Mouse (Mus musculus): ENCODE data around the gene Mtor. TPM values are rescaled to one million over a fixed set of nuclear protein-coding genes. Genes with fewer than 3 reads are reported as not detected.

Gene Mtor
- polyA plus RNA-seq, 1 experiment = 30.7 TPM

GRCm38 (mm10) chr4:148426950-148427850 is 21.2 kb upstream of the Mtor start:
- Histone ChIP-seq H3K27ac (ENCODE audit: insufficient read depth, low read length) (no peak overlapping the region), H3K4me1 (ENCODE audit: control insufficient read depth, insufficient read depth, low read length) (no peaks in the 10 kb centered on the region; the same call in 1 of the 2 replicates), H3K4me3 (ENCODE audit: insufficient read depth, low read length) (no peak overlapping the region)
- TF ChIP-seq CTCF (IDR thresholded peaks at IDR 0.05; ENCODE audit: extremely low read depth, insufficient read depth, low read length) (no peak), POLR2A (IDR thresholded peaks at IDR 0.05; ENCODE audit: extremely low read depth, insufficient read depth, low read length) (no peak)

- Histone ChIP-seq H3K4me1 (ENCODE audit: control insufficient read depth, insufficient read depth, low read length) (no peaks in the 10 kb centered on the region; the same call in 1 of the 2 replicates), H3K4me3 (ENCODE audit: insufficient read depth, low read length) (no peak overlapping the region), H3K27ac (ENCODE audit: insufficient read depth, low read length) (no peak overlapping the region)
- TF ChIP-seq POLR2A (IDR thresholded peaks at IDR 0.05; ENCODE audit: extremely low read depth, insufficient read depth, low read length) (no peak), CTCF (IDR thresholded peaks at IDR 0.05; ENCODE audit: extremely low read depth, insufficient read depth, low read length) (no peak)
These were observed 19.9 kb upstream of the Mtor start for GRCm38 (mm10) chr4:148428544-148428943.

GRCm38 (mm10) chr4:148429121-148429520 is 19.3 kb upstream of the Mtor start:
- no peak overlapping the region for H3K4me3 ChIP-seq (ENCODE audit: insufficient read depth, low read length)
- no peak for TF ChIP-seq CTCF (IDR thresholded peaks at IDR 0.05; ENCODE audit: extremely low read depth, insufficient read depth, low read length)
- TF ChIP-seq POLR2A (IDR thresholded peaks at IDR 0.05; ENCODE audit: extremely low read depth, insufficient read depth, low read length) = no peak
- no peaks in the 10 kb centered on the region; the same call in 1 of the 2 replicates for H3K4me1 ChIP-seq (ENCODE audit: control insufficient read depth, insufficient read depth, low read length)
- no peak overlapping the region for H3K27ac ChIP-seq (ENCODE audit: insufficient read depth, low read length)

- H3K4me3 ChIP-seq (ENCODE audit: insufficient read depth, low read length) = no peak overlapping the region
- H3K27ac ChIP-seq (ENCODE audit: insufficient read depth, low read length) = no peak overlapping the region
- no peaks in the 10 kb centered on the region; the same call in 1 of the 2 replicates for H3K4me1 ChIP-seq (ENCODE audit: control insufficient read depth, insufficient read depth, low read length)
- TF ChIP-seq POLR2A (IDR thresholded peaks at IDR 0.05; ENCODE audit: extremely low read depth, insufficient read depth, low read length) (no peak), CTCF (IDR thresholded peaks at IDR 0.05; ENCODE audit: extremely low read depth, insufficient read depth, low read length) (peak; percentile 77)
These were observed 18.7 kb upstream of the Mtor start for GRCm38 (mm10) chr4:148429686-148430085.

- Histone ChIP-seq H3K4me1 (ENCODE audit: control insufficient read depth, insufficient read depth, low read length) (no peaks in the 10 kb centered on the region; the same call in 1 of the 2 replicates), H3K4me3 (ENCODE audit: insufficient read depth, low read length) (no peak overlapping the region), H3K27ac (ENCODE audit: insufficient read depth, low read length) (no peak overlapping the region)
- no peak for TF ChIP-seq CTCF (IDR thresholded peaks at IDR 0.05; ENCODE audit: extremely low read depth, insufficient read depth, low read length)
- no peak for TF ChIP-seq POLR2A (IDR thresholded peaks at IDR 0.05; ENCODE audit: extremely low read depth, insufficient read depth, low read length)
These were observed 17.4 kb upstream of the Mtor start for GRCm38 (mm10) chr4:148430880-148431519.

- H3K4me3 ChIP-seq (ENCODE audit: insufficient read depth, low read length) = no peak overlapping the region
- no peak for TF ChIP-seq CTCF (IDR thresholded peaks at IDR 0.05; ENCODE audit: extremely low read depth, insufficient read depth, low read length)
- no peak for TF ChIP-seq POLR2A (IDR thresholded peaks at IDR 0.05; ENCODE audit: extremely low read depth, insufficient read depth, low read length)
- H3K4me1 ChIP-seq (ENCODE audit: control insufficient read depth, insufficient read depth, low read length) = no peaks in the 10 kb centered on the region
- no peak overlapping the region for H3K27ac ChIP-seq (ENCODE audit: insufficient read depth, low read length)
These were observed 15.9 kb upstream of the Mtor start for GRCm38 (mm10) chr4:148432488-148432887.

- Histone ChIP-seq H3K4me1 (ENCODE audit: control insufficient read depth, insufficient read depth, low read length) (no peaks in the 10 kb centered on the region), H3K4me3 (ENCODE audit: insufficient read depth, low read length) (no peak overlapping the region), H3K27ac (ENCODE audit: insufficient read depth, low read length) (no peak overlapping the region)
- TF ChIP-seq POLR2A (IDR thresholded peaks at IDR 0.05; ENCODE audit: extremely low read depth, insufficient read depth, low read length) (no peak), CTCF (IDR thresholded peaks at IDR 0.05; ENCODE audit: extremely low read depth, insufficient read depth, low read length) (no peak)
These were observed 15.1 kb upstream of the Mtor start for GRCm38 (mm10) chr4:148433336-148433735.

GRCm38 (mm10) chr4:148433813-148434212 is 14.6 kb upstream of the Mtor start:
- TF ChIP-seq POLR2A (IDR thresholded peaks at IDR 0.05; ENCODE audit: extremely low read depth, insufficient read depth, low read length) = no peak
- TF ChIP-seq CTCF (IDR thresholded peaks at IDR 0.05; ENCODE audit: extremely low read depth, insufficient read depth, low read length) = no peak

GRCm38 (mm10) chr4:148434554-148434953 is 13.9 kb upstream of the Mtor start:
- no peak overlapping the region for H3K4me3 ChIP-seq (ENCODE audit: insufficient read depth, low read length)

More at GRCm38 (mm10) chr4:148433813-148434212, 14.6 kb upstream of the Mtor start:
- H3K4me3 ChIP-seq (ENCODE audit: insufficient read depth, low read length) = no peak overlapping the region
- no peaks in the 10 kb centered on the region for H3K4me1 ChIP-seq (ENCODE audit: control insufficient read depth, insufficient read depth, low read length)
- H3K27ac ChIP-seq (ENCODE audit: insufficient read depth, low read length) = no peak overlapping the region

More at GRCm38 (mm10) chr4:148434554-148434953, 13.9 kb upstream of the Mtor start:
- TF ChIP-seq CTCF (IDR thresholded peaks at IDR 0.05; ENCODE audit: extremely low read depth, insufficient read depth, low read length) (no peak), POLR2A (IDR thresholded peaks at IDR 0.05; ENCODE audit: extremely low read depth, insufficient read depth, low read length) (no peak)
- H3K4me1 ChIP-seq (ENCODE audit: control insufficient read depth, insufficient read depth, low read length) = no peaks in the 10 kb centered on the region
- H3K27ac ChIP-seq (ENCODE audit: insufficient read depth, low read length) = no peak overlapping the region

Measured in cortical plate, adult 2 months (tissue).